Mouse (Mus musculus) midbrain, postnatal 0 days (tissue): ENCODE results near the gene Grem1. TPM values are rescaled to one million over a fixed set of nuclear protein-coding genes. Genes with fewer than 3 reads are reported as not detected.

Experiments
- ATAC-seq: fragments of 200-750 bp; cut with Nextera tagmentation; 2 replicates; pipeline ENCODE4 v1.8.0; 2017; ENCODE audit warnings: moderate number of reproducible peaks, mild to moderate bottlenecking, moderate TSS enrichment, moderate library complexity; ENCODE audit not compliant: low FRiP score
- DNase-seq: peaks from one replicate; pipeline ENCODE4 v3.0.0-alpha.2; 2015; ENCODE audit warnings: low spot score
- H3K27ac ChIP-seq: fragments of 300-500 bp; sonication (generic); 2 replicates; pipeline ENCODE4 v1.5.1; 2014; ENCODE audit warnings: low read depth, mild to moderate bottlenecking, low read length, mixed read lengths
- H3K27me3 ChIP-seq: fragments of 300-500 bp; sonication (generic); 2 replicates; pipeline ENCODE4 v1.6.1; 2014; ENCODE audit warnings: low read length, control low read depth, mixed read lengths; ENCODE audit not compliant: insufficient read depth
- H3K36me3 ChIP-seq: fragments of 300-500 bp; sonication (generic); 2 replicates; pipeline ENCODE4 v1.6.1; 2014; ENCODE audit warnings: low read length, control low read depth, mixed read lengths; ENCODE audit not compliant: insufficient read depth
- H3K4me1 ChIP-seq: fragments of 300-500 bp; sonication (generic); 2 replicates; pipeline ENCODE4 v1.6.1; 2014; ENCODE audit warnings: mild to moderate bottlenecking, control low read depth, antibody characterized with exemption, low read length, mixed read lengths; ENCODE audit not compliant: insufficient read depth
- H3K4me2 ChIP-seq: fragments of 300-500 bp; sonication (generic); 2 replicates; pipeline ENCODE4 v1.6.1; 2014; ENCODE audit warnings: low read depth, mild to moderate bottlenecking, low read length, mixed read lengths; ENCODE audit not compliant: poor library complexity, severe bottlenecking
- H3K4me3 ChIP-seq: fragments of 300-500 bp; sonication (generic); 2 replicates; pipeline ENCODE4 v1.5.1; 2014; ENCODE audit warnings: low read depth, mild to moderate bottlenecking, low read length, moderate library complexity
- H3K9ac ChIP-seq: fragments of 300-500 bp; sonication (generic); replicated peaks from 2 replicates; pipeline ENCODE4 v1.6.1; 2014; ENCODE audit warnings: mild to moderate bottlenecking, low read length, moderate library complexity, mixed read lengths; ENCODE audit not compliant: poor library complexity, severe bottlenecking
- H3K9me3 ChIP-seq: fragments of 300-500 bp; sonication (generic); 2 replicates; pipeline ENCODE4 v1.6.1; 2016; ENCODE audit warnings: low read length, control low read depth
- CTCF ChIP-seq: IDR thresholded peaks from 2 replicates; pipeline ENCODE4 v1.5.1; 2016; ENCODE audit warnings: antibody characterized with exemption, mild to moderate bottlenecking
- WGBS: fragments of 180-500 bp; shearing (Covaris S2); extraction: QIAGEN DNeasy Blood & Tissue Kit; methylation state at CpG from one replicate; pipeline ENCODE4 v1.1.7; 2014; 5-methylcytosine and 5-hydroxymethylcytosine counted together
- polyA plus RNA-seq: library from polyadenylated mRNA; unstranded; fragments of >200 nt; fragmentation: Nextera tagmentation; extraction: Ambion mirVana; gene quantifications from 2 replicates; pipeline ENCODE4 v1.2.1, GENCODE M21; 2015
- total RNA-seq: library from RNA; depleted of rRNA; stranded (reverse); fragments of >200 nt; gene quantifications from 2 replicates; pipeline ENCODE4 v1.2.3, GENCODE M21; 2014

The Grem1 gene
- total and polyA plus RNA-seq, 2 experiments from 2014 or later: 1.2 to 4.2 TPM

- WGBS: 89% methylated on average over 8 of the region's 8 CpGs
- DNase-seq (no peak), ATAC-seq (no peak)
- H3K27me3 ChIP-seq: no peaks in the 10 kb centered on the region
- no peaks in the 10 kb centered on the region; the same call in 1 of the 2 replicates for H3K36me3 ChIP-seq
- H3K4me2 ChIP-seq: no peak overlapping the region
- no peak overlapping the region for H3K9ac ChIP-seq
- H3K9me3 ChIP-seq: no peaks in the 10 kb centered on the region
- H3K4me1 ChIP-seq: no peaks in the 10 kb centered on the region
- no peak overlapping the region for H3K4me3 ChIP-seq
- no peak for TF ChIP-seq CTCF
- no peak overlapping the region for H3K27ac ChIP-seq
Observed at GRCm38 (mm10) chr2:113768541-113769303, 10.3 kb upstream of the Grem1 start.

DNA sequence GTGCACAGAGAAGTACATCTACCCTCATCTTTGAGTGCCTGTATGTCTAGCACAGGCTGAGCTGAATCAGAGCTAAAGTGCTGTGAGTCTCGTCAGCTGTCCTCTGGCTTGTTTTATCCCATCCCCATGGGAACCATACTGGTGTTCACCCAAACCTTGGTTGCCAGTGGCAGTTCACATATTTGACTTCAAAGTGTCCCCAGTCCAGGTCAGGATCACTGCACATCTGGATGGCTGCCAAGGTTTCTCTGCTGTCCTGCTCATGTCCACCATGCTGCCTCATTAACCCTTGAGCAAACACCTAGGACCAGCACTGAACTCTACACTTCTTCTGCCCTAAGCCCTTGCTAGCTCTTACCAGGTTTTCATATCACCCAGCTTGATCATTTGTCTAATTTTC lies 7.4 kb upstream of the Grem1 start:
- ATAC-seq: no peak
- 37% methylated on average over 1 of the region's 1 CpGs for WGBS
- TF ChIP-seq CTCF: no peak

DNA sequence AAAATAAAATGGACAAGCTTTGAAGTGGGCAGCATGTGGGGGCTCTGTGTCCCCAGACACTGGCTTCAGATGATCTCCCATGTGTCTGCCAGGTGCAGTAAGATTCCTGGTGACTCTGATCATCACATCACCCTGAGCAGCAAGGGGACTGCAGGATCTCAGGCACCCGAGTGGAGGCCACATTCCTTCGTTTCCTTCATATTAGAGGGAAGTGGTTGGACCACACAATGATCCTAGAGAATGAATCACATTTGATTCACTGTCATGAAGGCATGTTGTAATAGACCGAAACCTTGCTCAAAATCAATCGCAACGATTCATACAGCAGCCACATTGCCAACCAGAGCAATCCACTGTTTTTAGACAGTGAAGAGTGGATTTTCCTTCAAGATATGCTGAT lies 6.5 kb upstream of the Grem1 start:
- H3K9me3 ChIP-seq: no peaks in the 10 kb centered on the region
- no peaks in the 10 kb centered on the region; the same call in 1 of the 2 replicates for H3K36me3 ChIP-seq
- ATAC-seq (no peak), DNase-seq (no peak)
- H3K9ac ChIP-seq: no peak overlapping the region
- TF ChIP-seq CTCF: no peak
- 87% methylated on average over 5 of the region's 5 CpGs for WGBS
- H3K4me1 ChIP-seq: no peaks in the 10 kb centered on the region
- H3K27me3 ChIP-seq: no peaks in the 10 kb centered on the region
- no peak overlapping the region for H3K27ac ChIP-seq
- H3K4me2 ChIP-seq: no peak overlapping the region
- no peak overlapping the region for H3K4me3 ChIP-seq

More for the DNA sequence above, 7.4 kb upstream of the Grem1 start:
- no peaks in the 10 kb centered on the region for H3K9me3 ChIP-seq
- no peak overlapping the region for H3K4me2 ChIP-seq
- H3K9ac ChIP-seq: no peak overlapping the region
- H3K4me3 ChIP-seq: no peak overlapping the region
- no peaks in the 10 kb centered on the region for H3K4me1 ChIP-seq
- H3K27ac ChIP-seq: no peak overlapping the region
- no peaks in the 10 kb centered on the region; the same call in 1 of the 2 replicates for H3K36me3 ChIP-seq
- no peak for DNase-seq
- no peaks in the 10 kb centered on the region for H3K27me3 ChIP-seq

DNA sequence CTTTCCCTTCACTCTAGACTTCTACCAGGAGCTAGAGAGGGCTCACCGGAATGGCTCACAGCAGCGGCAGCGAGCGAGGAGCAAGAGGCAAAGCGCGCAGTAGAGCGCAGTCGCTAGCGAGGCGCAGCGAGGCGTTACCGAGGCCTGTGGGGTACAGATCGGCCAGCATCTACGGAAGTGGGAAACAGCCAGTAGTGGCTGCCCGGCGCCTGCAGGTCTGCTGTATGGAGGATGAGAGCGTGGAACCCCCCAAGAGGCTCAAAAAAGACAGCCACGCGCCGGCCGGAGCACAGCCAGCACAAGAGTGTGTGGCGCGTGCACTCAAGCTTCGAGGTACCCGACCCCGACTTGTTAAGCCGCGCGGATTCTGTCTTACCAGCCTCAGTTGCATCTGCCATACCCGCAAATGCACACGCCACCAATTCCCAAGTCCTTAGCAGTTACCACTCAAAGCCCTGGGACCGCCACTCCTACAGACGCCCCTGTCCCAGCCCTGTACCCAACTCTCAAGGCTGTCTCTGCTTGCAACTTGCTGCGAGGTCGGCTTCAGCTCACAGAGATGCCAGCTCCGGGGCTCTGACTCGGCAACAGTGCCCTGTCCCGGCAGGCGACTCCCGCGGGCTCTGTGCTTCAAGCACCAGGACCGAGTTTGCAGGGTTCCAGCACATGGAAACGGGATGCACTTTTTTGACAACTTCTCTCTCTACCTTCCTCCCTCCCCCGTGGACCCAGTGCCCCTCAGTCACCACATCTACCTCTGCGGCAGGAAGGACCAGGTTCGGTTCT lies 728 bp downstream of the Grem1 start:
- peak; percentile 35 for ATAC-seq
- peaks cover 8% of the 10 kb centered on the region; the same call in 1 of the 2 replicates for H3K27me3 ChIP-seq
- under 1% methylated on average over 47 of the region's 47 CpGs for WGBS

DNA sequence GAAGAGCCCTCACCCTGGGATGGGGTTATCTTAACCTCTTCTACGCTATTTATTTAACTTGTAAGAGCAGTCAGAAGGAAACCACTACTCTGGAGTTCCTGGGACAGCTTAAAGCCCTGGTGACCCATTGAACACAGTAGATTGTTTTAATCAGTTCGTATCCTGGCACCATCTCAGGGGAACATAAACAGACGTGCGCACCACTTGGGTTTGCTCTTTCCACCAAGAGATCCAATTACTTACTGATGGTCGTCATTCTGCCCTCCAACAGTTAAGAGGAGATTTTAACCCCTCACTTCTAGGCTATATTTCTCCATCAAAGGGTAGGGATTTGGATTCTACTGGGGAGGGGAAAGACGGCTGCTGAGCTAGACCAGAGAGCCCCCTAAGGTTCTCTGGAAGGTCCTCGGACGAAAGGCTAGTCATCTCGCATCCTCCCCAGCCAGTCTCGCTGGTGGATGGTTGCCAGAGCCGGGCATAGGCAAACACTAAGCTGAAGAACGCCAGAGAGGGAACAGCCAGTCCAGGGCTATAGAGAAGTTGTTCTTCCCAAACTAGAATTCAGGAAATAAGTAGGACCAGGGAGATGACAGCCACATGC lies 1.4 kb downstream of the Grem1 start:
- Histone ChIP-seq H3K27me3 (peaks cover 8% of the 10 kb centered on the region; the same call in 1 of the 2 replicates), H3K36me3 (no peaks in the 10 kb centered on the region), H3K9ac (no peak overlapping the region; the same call in 1 of the 2 replicates), H3K4me1 (peaks cover 4% of the 10 kb centered on the region; the same call in 1 of the 2 replicates), H3K4me3 (peak overlapping the region; percentile 52), H3K4me2 (peak overlapping the region; percentile 98), H3K9me3 (no peaks in the 10 kb centered on the region), H3K27ac (no peak overlapping the region)
- DNase-seq (no peak), ATAC-seq (no peak; the same call in 1 of the 2 replicates)
- no peak for TF ChIP-seq CTCF
- WGBS: 2% methylated on average over 12 of the region's 12 CpGs

More for the DNA sequence above, 728 bp downstream of the Grem1 start:
- H3K4me1 ChIP-seq: peaks cover 4% of the 10 kb centered on the region; the same call in 1 of the 2 replicates
- no peaks in the 10 kb centered on the region for H3K36me3 ChIP-seq
- H3K27ac ChIP-seq: no peak overlapping the region
- TF ChIP-seq CTCF: no peak
- DNase-seq: peak; percentile 58
- no peaks in the 10 kb centered on the region for H3K9me3 ChIP-seq
- peak overlapping the region; percentile 52 for H3K4me3 ChIP-seq
- H3K9ac ChIP-seq: peak overlapping the region; percentile 54
- H3K4me2 ChIP-seq: peak overlapping the region; percentile 98
